Mouse (Mus musculus) mouse trophoblast stem cell (cell line): ENCODE data around the gene Galnt6.

Source experiments
- in situ Hi-C, 2 experiments: fragments of 300-500 bp; cut with MseI, MboI; formaldehyde crosslinking; loops; 2 replicates in 1 of 2; 3 replicates in 1 of 2; pipeline ENCODE4 v1.15.1; 2025

The Galnt6 gene

GRCm38 (mm10) chr15:100722026-100722425 is 7.2 kb downstream of the Galnt6 start:
- in situ Hi-C loops, result no loop called here

GRCm38 (mm10) chr15:100721445-100721844 is 7.7 kb downstream of the Galnt6 start:
- in situ Hi-C loops, result no loop called here

- in situ Hi-C loops, result no loop called here
These were observed 9.1 kb downstream of the Galnt6 start for GRCm38 (mm10) chr15:100720066-100720465.

- in situ Hi-C loops, result no loop called here
These were observed 10.0 kb downstream of the Galnt6 start for GRCm38 (mm10) chr15:100719217-100719616.

GRCm38 (mm10) chr15:100718572-100718971 is 10.6 kb downstream of the Galnt6 start:
- in situ Hi-C loops, result no loop called here

- in situ Hi-C loops, result no loop called here
These were observed 11.2 kb downstream of the Galnt6 start for GRCm38 (mm10) chr15:100717933-100718332.

GRCm38 (mm10) chr15:100715399-100715993 is 13.7 kb downstream of the Galnt6 start:
- in situ Hi-C loops, result no loop called here

- in situ Hi-C loops, result no loop called here
These were observed 14.7 kb downstream of the Galnt6 start for GRCm38 (mm10) chr15:100714470-100714869.

GRCm38 (mm10) chr15:100710838-100711237 is 18.3 kb downstream of the Galnt6 start:
- in situ Hi-C loops, result no loop called here

GRCm38 (mm10) chr15:100708433-100709078 is 20.6 kb downstream of the Galnt6 start:
- in situ Hi-C loops, result no loop called here

GRCm38 (mm10) chr15:100706226-100706625 is 22.9 kb downstream of the Galnt6 start:
- in situ Hi-C loops, result no loop called here

GRCm38 (mm10) chr15:100705376-100705775 is 23.8 kb downstream of the Galnt6 start:
- in situ Hi-C loops, result no loop called here

- in situ Hi-C loops, result no loop called here
These were observed 25.3 kb downstream of the Galnt6 start for GRCm38 (mm10) chr15:100703913-100704312.

- in situ Hi-C loops, result no loop called here
These were observed 27.3 kb downstream of the Galnt6 start for GRCm38 (mm10) chr15:100701856-100702255.

- in situ Hi-C loops, result no loop called here
These were observed 28.1 kb downstream of the Galnt6 start for GRCm38 (mm10) chr15:100701108-100701507.

GRCm38 (mm10) chr15:100700424-100700823 is 28.8 kb downstream of the Galnt6 start:
- in situ Hi-C loops, result no loop called here

- in situ Hi-C loops, result no loop called here
These were observed 29.8 kb downstream of the Galnt6 start for GRCm38 (mm10) chr15:100699386-100699785.

- in situ Hi-C loops, result no loop called here
These were observed 31.1 kb downstream of the Galnt6 start for GRCm38 (mm10) chr15:100698078-100698477.

GRCm38 (mm10) chr15:100694406-100694805 is 34.8 kb downstream of the Galnt6 start:
- in situ Hi-C loops, result no loop called here

- in situ Hi-C loops, result no loop called here
These were observed 37.2 kb downstream of the Galnt6 start for GRCm38 (mm10) chr15:100691990-100692389.

GRCm38 (mm10) chr15:100687430-100687971 is 41.7 kb downstream of the Galnt6 start, which contains the start of gene Cela1:
Cela1 (minus strand) TSS chr15:100687921.
- in situ Hi-C loops, result no loop called here

GRCm38 (mm10) chr15:100686989-100687388 is 42.2 kb downstream of the Galnt6 start:
- in situ Hi-C loops, result no loop called here

- in situ Hi-C loops, result no loop called here
These were observed 42.7 kb downstream of the Galnt6 start for GRCm38 (mm10) chr15:100686434-100686833.
